Mouse (Mus musculus) hindbrain, embryonic 16.5 days (tissue): ENCODE measurements around the gene Alkbh4. TPM values are rescaled to one million over a fixed set of nuclear protein-coding genes. Genes with fewer than 3 reads are reported as not detected.

Experiments used
- ATAC-seq: fragments of 200-750 bp; cut with Nextera tagmentation; 2 replicates; pipeline ENCODE4 v1.8.0; 2017; ENCODE audit warnings: moderate TSS enrichment, moderate library complexity
- H3K27ac ChIP-seq: fragments of 300-500 bp; sonication (generic); 2 replicates; pipeline ENCODE4 v1.5.1; 2014; ENCODE audit warnings: low read depth, mild to moderate bottlenecking, control low read depth, low read length, moderate library complexity
- H3K27me3 ChIP-seq: fragments of 300-500 bp; sonication (generic); replicated peaks from 2 replicates; pipeline ENCODE4 v1.6.1; 2014; ENCODE audit warnings: low read length; ENCODE audit not compliant: control insufficient read depth, insufficient read depth
- H3K36me3 ChIP-seq: fragments of 300-500 bp; sonication (generic); 2 replicates; pipeline ENCODE4 v1.6.1; 2014; ENCODE audit warnings: mild to moderate bottlenecking, low read length, moderate library complexity, mixed read lengths; ENCODE audit not compliant: control insufficient read depth, insufficient read depth
- H3K4me1 ChIP-seq: fragments of 300-500 bp; sonication (generic); 2 replicates; pipeline ENCODE4 v1.6.1; 2014; ENCODE audit warnings: low read depth, low read length; ENCODE audit not compliant: control insufficient read depth, insufficient read depth
- H3K4me2 ChIP-seq: fragments of 300-500 bp; sonication (generic); 2 replicates; pipeline ENCODE4 v1.6.1; 2014; ENCODE audit warnings: mild to moderate bottlenecking, low read length, control low read depth, moderate library complexity
- H3K4me3 ChIP-seq: fragments of 300-500 bp; sonication (generic); 2 replicates; pipeline ENCODE4 v1.5.1; 2014; ENCODE audit warnings: mild to moderate bottlenecking, low read length, control low read depth, moderate library complexity
- H3K9ac ChIP-seq: fragments of 300-500 bp; sonication (generic); 2 replicates; pipeline ENCODE4 v1.6.1; 2014; ENCODE audit warnings: low read depth, mild to moderate bottlenecking, control low read depth, low read length, moderate library complexity
- H3K9me3 ChIP-seq: fragments of 300-500 bp; sonication (generic); 2 replicates; pipeline ENCODE4 v1.6.1; 2014; ENCODE audit warnings: mild to moderate bottlenecking, low read length, moderate library complexity; ENCODE audit not compliant: control insufficient read depth
- WGBS: fragments of 180-500 bp; shearing (Covaris S2); extraction: QIAGEN DNeasy Blood & Tissue Kit; methylation state at CpG from one replicate; pipeline ENCODE4 v1.1.7; 2014; 5-methylcytosine and 5-hydroxymethylcytosine counted together
- microRNA-seq: library from miRNA; unstranded; fragments of <30 nt; microRNA quantifications from one replicate; pipeline ENCODE4, GENCODE M21; 2017
- polyA plus RNA-seq: library from polyadenylated mRNA; unstranded; fragments of >200 nt; fragmentation: Nextera tagmentation; extraction: Ambion mirVana; gene quantifications from 2 replicates; pipeline ENCODE4 v1.2.1, GENCODE M21; 2015

Gene Alkbh4
- polyA plus RNA-seq, 1 experiment from 2014 or later: 20.4 TPM

DNA sequence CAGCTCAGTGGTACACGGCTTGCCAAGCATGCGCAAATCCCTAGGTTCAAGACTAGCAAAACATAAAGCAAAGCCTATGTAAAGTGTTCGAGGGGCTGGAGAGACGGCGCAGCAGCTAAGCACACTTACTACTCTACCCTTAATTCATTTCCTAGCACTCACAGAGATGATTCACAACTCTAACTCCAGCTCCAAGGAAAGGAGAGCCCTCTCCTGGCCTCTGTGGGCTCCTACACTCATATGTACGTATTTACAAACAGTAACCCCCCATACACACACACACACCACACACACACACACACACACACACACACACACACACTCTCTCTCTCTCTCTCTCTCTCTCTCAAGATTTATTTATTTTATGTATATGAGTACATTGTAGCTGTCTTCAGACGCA lies 47.8 kb downstream of the Alkbh4 start:
- no peak overlapping the region for H3K4me2 ChIP-seq
- no peak overlapping the region for H3K9ac ChIP-seq
- no peaks in the 10 kb centered on the region for H3K4me1 ChIP-seq
- WGBS: 88% methylated on average over 7 of the region's 7 CpGs
- no peak overlapping the region for H3K27ac ChIP-seq
- no peaks in the 10 kb centered on the region for H3K27me3 ChIP-seq
- H3K9me3 ChIP-seq: no peaks in the 10 kb centered on the region
- no peak for ATAC-seq
- H3K36me3 ChIP-seq: peaks cover 21% of the 10 kb centered on the region
- no peak overlapping the region for H3K4me3 ChIP-seq

DNA sequence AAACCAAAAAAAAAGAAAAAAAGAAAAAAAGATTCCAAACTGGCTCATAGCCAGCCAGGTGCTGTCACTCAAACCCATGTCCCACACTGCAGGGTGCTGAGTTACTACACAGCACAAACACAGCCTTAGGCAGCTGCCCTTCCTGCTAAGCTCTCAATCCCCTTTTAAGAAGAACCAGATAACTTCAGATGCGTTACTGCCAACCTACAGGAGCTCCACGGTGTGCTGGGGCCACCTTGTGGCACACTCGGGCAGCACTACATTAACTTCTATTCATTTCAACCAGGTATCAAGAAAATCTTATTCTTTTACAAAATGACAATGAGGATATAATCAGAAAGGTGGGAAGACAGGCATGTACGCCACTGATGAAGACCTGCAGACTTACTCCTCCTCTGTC lies 50.8 kb downstream of the Alkbh4 start:
- WGBS: 40% methylated on average over 4 of the region's 4 CpGs
- Histone ChIP-seq H3K4me2 (no peak overlapping the region), H3K9me3 (no peaks in the 10 kb centered on the region), H3K4me1 (no peaks in the 10 kb centered on the region), H3K27ac (no peak overlapping the region), H3K9ac (no peak overlapping the region), H3K36me3 (peaks cover 16% of the 10 kb centered on the region), H3K27me3 (no peaks in the 10 kb centered on the region), H3K4me3 (no peak overlapping the region)
- peak; percentile 64; the same call in 1 of the 2 replicates for ATAC-seq

Small RNAs within 50 kb of the gene (microRNA-seq; reads per million reads assigned to microRNA genes)
- 1.5 reads per million for gene Mir7035

Other genes with a start within 250 kb of the Alkbh4 start
- 15.6 and 29.6 TPM in 2 replicates for gene Hspb1, start 248.2 kb upstream of the Alkbh4 start, polyA plus RNA-seq
- 996 and 1,023 TPM in 2 replicates for gene Ywhag, start 201.5 kb upstream of the Alkbh4 start, polyA plus RNA-seq
- 2.9 and 3.4 TPM in 2 replicates for gene Ssc4d, start 161.6 kb upstream of the Alkbh4 start, polyA plus RNA-seq
- gene Zp3, start 156.0 kb upstream of the Alkbh4 start, polyA plus RNA-seq: 0.15 TPM in 1 of 2 replicates, not detected in the other
- gene Dtx2, start 141.3 kb upstream of the Alkbh4 start, polyA plus RNA-seq: 22.9 and 28.6 TPM in 2 replicates
- 0.04 TPM in 1 of 2 replicates, not detected in the other for gene Upk3b, start 97.7 kb upstream of the Alkbh4 start, polyA plus RNA-seq
- 0.25 TPM in 1 of 2 replicates, not detected in the other for gene Upk3bl, start 81.7 kb upstream of the Alkbh4 start, polyA plus RNA-seq
- gene Rasa4, start 52.2 kb upstream of the Alkbh4 start, polyA plus RNA-seq: 22.2 and 25.0 TPM in 2 replicates
- gene Polr2j, start 19.5 kb upstream of the Alkbh4 start, polyA plus RNA-seq: 198 and 210 TPM in 2 replicates
- 25.2 and 26.3 TPM in 2 replicates for gene Lrwd1, start 72 bp upstream of the Alkbh4 start, polyA plus RNA-seq
- 50.1 and 51.0 TPM in 2 replicates for gene Orai2, start 34.6 kb downstream of the Alkbh4 start, polyA plus RNA-seq
- 63.1 and 67.2 TPM in 2 replicates for gene Prkrip1, start 62.8 kb downstream of the Alkbh4 start, polyA plus RNA-seq
- 19.4 and 24.9 TPM in 2 replicates for gene Sh2b2, start 110.4 kb downstream of the Alkbh4 start, polyA plus RNA-seq